Mouse (Mus musculus) forebrain, postnatal 0 days (tissue): ENCODE data around the gene Tnik. TPM values are rescaled to one million over a fixed set of nuclear protein-coding genes. Genes with fewer than 3 reads are reported as not detected.

Experiments
- ATAC-seq: fragments of 200-750 bp; cut with Nextera tagmentation; 2 replicates; pipeline ENCODE4 v1.8.0; 2017; ENCODE audit warnings: mild to moderate bottlenecking, moderate library complexity
- DNase-seq: peaks from one replicate; pipeline ENCODE4 v3.0.0-alpha.2; 2015
- H3K27ac ChIP-seq: fragments of 300-500 bp; sonication (generic); 2 replicates; pipeline ENCODE4 v1.5.1; 2014; ENCODE audit warnings: low read depth, mild to moderate bottlenecking, antibody characterized with exemption, low read length, moderate library complexity, mixed read lengths
- H3K27me3 ChIP-seq: fragments of 300-500 bp; sonication (generic); 2 replicates; pipeline ENCODE4 v1.6.1; 2014; ENCODE audit warnings: mild to moderate bottlenecking, low read length, mixed read lengths; ENCODE audit not compliant: insufficient read depth
- H3K36me3 ChIP-seq: fragments of 300-500 bp; sonication (generic); 2 replicates; pipeline ENCODE4 v1.6.1; 2014; ENCODE audit warnings: mild to moderate bottlenecking, moderate library complexity; ENCODE audit not compliant: insufficient read depth
- H3K4me1 ChIP-seq: fragments of 300-500 bp; sonication (generic); 2 replicates; pipeline ENCODE4 v1.6.1; 2014; ENCODE audit warnings: antibody characterized with exemption; ENCODE audit not compliant: insufficient read depth
- H3K4me2 ChIP-seq: fragments of 300-500 bp; sonication (generic); 2 replicates; pipeline ENCODE4 v1.6.1; 2014; ENCODE audit warnings: low read depth, mild to moderate bottlenecking, moderate library complexity
- H3K4me3 ChIP-seq: fragments of 300-500 bp; sonication (generic); 2 replicates; pipeline ENCODE4 v1.5.1; 2014; ENCODE audit warnings: low read depth, low read length, mixed read lengths
- H3K9ac ChIP-seq: fragments of 300-500 bp; sonication (generic); 2 replicates; pipeline ENCODE4 v1.6.1; 2014; ENCODE audit warnings: mild to moderate bottlenecking
- H3K9me3 ChIP-seq: fragments of 300-500 bp; sonication (generic); 2 replicates; pipeline ENCODE4 v1.6.1; 2016; ENCODE audit warnings: low read length
- CTCF ChIP-seq: sonication (generic); IDR thresholded peaks from 2 replicates; pipeline ENCODE4 v1.5.1; 2016; ENCODE audit warnings: antibody characterized with exemption, control low read depth, low read depth
- WGBS: fragments of 180-500 bp; shearing (Covaris S2); extraction: QIAGEN DNeasy Blood & Tissue Kit; methylation state at CpG from one replicate; pipeline ENCODE4 v1.1.7; 2014; 5-methylcytosine and 5-hydroxymethylcytosine counted together
- polyA plus RNA-seq: library from polyadenylated mRNA; unstranded; fragments of >200 nt; fragmentation: Nextera tagmentation; extraction: Ambion mirVana; gene quantifications from 2 replicates; pipeline ENCODE4 v1.2.1, GENCODE M21; 2015
- total RNA-seq: library from RNA; depleted of rRNA; stranded (reverse); fragments of >200 nt; gene quantifications from 2 replicates; pipeline ENCODE4 v1.2.3, GENCODE M21; 2014

Tnik gene
- total and polyA plus RNA-seq, 2 experiments from 2014 or later, result 43.0 to 125 TPM

DNA sequence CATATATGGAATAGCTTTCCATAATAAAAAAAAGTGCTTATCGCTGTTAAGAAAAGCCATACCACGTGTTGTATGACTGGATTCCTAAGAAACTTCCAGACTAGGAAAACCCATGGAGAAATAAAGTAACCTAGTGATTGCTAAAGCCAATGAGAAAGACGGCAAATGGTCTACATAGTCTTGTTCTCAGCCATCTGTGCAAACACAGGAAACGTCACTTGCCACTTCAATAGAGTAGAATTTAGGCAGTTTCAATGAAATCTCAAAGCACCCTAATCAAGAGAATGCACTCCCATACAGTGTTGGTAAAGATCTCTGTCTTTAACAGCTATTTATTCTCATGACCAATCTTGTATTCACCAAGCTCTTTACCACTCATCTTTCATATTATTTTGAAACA lies 11.7 kb downstream of the Tnik start:
- ATAC-seq, result no peak

DNA sequence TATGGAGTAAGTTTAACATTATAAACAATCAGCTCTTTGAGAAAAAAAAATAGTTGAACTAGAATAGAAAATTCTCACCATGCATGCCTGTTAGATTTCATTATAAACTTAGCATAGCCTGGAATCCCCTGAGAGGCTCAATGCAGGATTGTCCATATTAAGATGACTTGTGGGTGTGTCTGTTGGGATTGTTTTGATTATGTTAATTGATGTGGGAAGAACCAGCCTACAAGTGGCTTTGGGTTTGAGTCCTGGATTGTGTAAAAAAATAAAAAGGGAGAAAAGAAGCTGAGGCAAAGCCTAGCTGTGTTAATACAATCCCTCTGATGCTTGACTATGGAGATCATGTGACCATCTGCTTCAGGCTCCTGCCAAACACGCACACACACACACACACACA lies 26.7 kb downstream of the Tnik start:
- no peak for DNase-seq
- 59% methylated on average over 1 of the region's 1 CpGs for WGBS
- H3K27me3 ChIP-seq, result no peaks in the 10 kb centered on the region
- no peak overlapping the region for H3K9ac ChIP-seq
- no peak for TF ChIP-seq CTCF
- ATAC-seq, result no peak
- H3K4me2 ChIP-seq, result no peak overlapping the region
- no peak overlapping the region for H3K27ac ChIP-seq
- H3K36me3 ChIP-seq, result no peaks in the 10 kb centered on the region
- H3K9me3 ChIP-seq, result no peaks in the 10 kb centered on the region
- H3K4me3 ChIP-seq, result no peak overlapping the region
- H3K4me1 ChIP-seq, result no peaks in the 10 kb centered on the region

More for the DNA sequence above, 11.7 kb downstream of the Tnik start:
- peaks cover 3% of the 10 kb centered on the region; the same call in 1 of the 2 replicates for H3K4me1 ChIP-seq
- 81% methylated on average over 4 of the region's 4 CpGs for WGBS
- no peak overlapping the region for H3K4me3 ChIP-seq
- no peak for DNase-seq
- H3K36me3 ChIP-seq, result no peaks in the 10 kb centered on the region
- no peaks in the 10 kb centered on the region for H3K9me3 ChIP-seq
- no peak overlapping the region for H3K9ac ChIP-seq
- TF ChIP-seq CTCF, result no peak
- no peak overlapping the region for H3K4me2 ChIP-seq
- no peak overlapping the region for H3K27ac ChIP-seq
- no peaks in the 10 kb centered on the region for H3K27me3 ChIP-seq

DNA sequence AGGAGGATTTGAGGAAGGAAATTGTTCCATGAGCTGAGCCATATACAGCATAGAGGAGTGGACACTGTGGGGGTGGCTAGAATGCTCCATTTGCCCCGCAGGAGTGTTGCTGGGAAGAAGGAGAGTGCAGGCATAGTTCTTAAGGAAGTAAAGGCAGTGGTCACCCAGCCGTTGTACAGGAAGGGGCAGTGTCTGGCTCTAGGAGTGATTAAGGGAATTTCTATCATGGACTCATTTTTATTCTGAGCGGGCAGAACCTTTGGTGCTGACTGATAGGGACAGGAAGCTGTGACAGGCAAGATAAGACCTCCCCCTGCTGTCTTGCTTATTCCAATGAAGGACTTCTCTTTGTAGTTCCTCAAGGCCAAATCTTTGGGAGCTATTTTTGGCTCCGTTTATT lies 38.4 kb downstream of the Tnik start:
- DNase-seq, result no peak
- Histone ChIP-seq H3K27me3 (no peaks in the 10 kb centered on the region), H3K4me2 (no peak overlapping the region), H3K4me3 (no peak overlapping the region), H3K4me1 (no peaks in the 10 kb centered on the region), H3K9me3 (no peaks in the 10 kb centered on the region), H3K36me3 (no peaks in the 10 kb centered on the region), H3K9ac (no peak overlapping the region), H3K27ac (no peak overlapping the region)
- no peak for TF ChIP-seq CTCF
- WGBS, result 87% methylated on average over 4 of the region's 4 CpGs
- ATAC-seq, result no peak

DNA sequence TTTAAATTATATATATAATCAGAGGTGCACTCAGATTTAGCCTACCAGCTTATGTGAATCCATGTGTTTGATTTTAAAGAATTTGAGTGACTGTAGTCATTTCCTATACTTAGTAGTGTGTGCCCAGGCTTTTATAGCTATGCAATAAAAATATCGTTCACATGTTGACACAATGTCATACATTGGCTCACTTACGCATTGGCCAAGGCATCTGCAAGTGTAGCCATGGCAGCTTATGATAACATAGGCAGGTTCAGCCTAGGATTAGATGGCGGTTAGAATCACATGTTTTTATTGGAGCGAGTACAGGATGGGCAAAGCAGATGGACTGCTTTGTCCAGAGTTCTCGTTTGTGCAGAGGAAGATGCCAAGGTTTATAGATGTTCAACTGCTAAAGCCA lies 40.9 kb downstream of the Tnik start:
- Histone ChIP-seq H3K4me3 (no peak overlapping the region), H3K27me3 (no peaks in the 10 kb centered on the region), H3K9me3 (no peaks in the 10 kb centered on the region), H3K36me3 (no peaks in the 10 kb centered on the region), H3K9ac (no peak overlapping the region), H3K4me2 (no peak overlapping the region), H3K27ac (no peak overlapping the region), H3K4me1 (no peaks in the 10 kb centered on the region)
- ATAC-seq (peak; percentile 38), DNase-seq (no peak)
- TF ChIP-seq CTCF, result no peak
- 67% methylated on average over 5 of the region's 5 CpGs for WGBS

DNA sequence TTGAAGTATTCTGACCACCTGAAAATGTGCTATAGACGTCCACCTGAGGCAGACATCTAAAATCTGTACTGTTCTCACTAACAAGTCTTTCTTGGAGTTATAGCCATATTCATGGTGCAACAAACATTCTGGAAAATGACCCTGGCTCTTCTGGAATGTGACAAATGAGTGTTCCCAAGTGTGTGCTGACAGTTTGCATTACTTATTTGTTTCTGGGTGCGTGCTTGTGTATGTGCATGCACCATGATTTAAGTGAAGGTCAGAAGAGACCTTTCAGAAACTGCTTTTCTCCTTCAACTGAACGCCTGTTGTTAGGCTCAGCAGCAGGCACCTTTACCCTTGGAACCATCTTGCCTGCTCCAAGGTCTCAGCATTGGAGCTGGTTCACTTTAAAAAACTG lies 43.8 kb downstream of the Tnik start:
- no peak for TF ChIP-seq CTCF
- WGBS, result 92% methylated on average over 3 of the region's 3 CpGs
- ATAC-seq (no peak), DNase-seq (no peak)
- H3K27me3 ChIP-seq, result no peaks in the 10 kb centered on the region
- H3K4me1 ChIP-seq, result no peaks in the 10 kb centered on the region; the same call in 1 of the 2 replicates
- H3K9ac ChIP-seq, result no peak overlapping the region
- H3K4me2 ChIP-seq, result no peak overlapping the region
- H3K36me3 ChIP-seq, result no peaks in the 10 kb centered on the region
- no peak overlapping the region for H3K27ac ChIP-seq
- no peaks in the 10 kb centered on the region for H3K9me3 ChIP-seq
- no peak overlapping the region for H3K4me3 ChIP-seq

DNA sequence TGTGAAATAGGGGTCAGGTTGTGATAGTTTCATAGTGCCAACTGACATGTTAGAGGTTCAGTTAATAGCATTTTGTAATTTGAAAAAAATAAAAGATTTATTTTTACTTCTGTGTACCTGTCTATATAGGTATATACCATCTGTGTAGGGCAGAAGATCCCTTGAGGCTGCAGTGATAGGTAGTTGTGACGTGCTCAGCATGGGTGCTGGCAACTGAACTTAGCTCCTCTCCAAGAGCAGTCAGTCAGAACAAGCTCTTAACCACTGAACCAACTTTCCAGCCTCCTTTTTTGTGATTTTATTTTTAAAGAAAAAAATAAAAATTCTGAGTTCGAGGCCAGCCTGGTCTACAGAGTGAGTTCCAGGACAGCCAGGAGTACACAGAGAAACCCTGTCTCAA lies 51.4 kb downstream of the Tnik start:
- ATAC-seq (no peak), DNase-seq (no peak)
- no peak overlapping the region for H3K27ac ChIP-seq
- TF ChIP-seq CTCF, result no peak
- H3K4me2 ChIP-seq, result no peak overlapping the region
- H3K9ac ChIP-seq, result no peak overlapping the region
- no peaks in the 10 kb centered on the region for H3K36me3 ChIP-seq
- H3K27me3 ChIP-seq, result no peaks in the 10 kb centered on the region
- no peaks in the 10 kb centered on the region; the same call in 1 of the 2 replicates for H3K4me1 ChIP-seq
- WGBS, result 83% methylated on average over 2 of the region's 2 CpGs
- H3K9me3 ChIP-seq, result no peaks in the 10 kb centered on the region
- no peak overlapping the region for H3K4me3 ChIP-seq

DNA sequence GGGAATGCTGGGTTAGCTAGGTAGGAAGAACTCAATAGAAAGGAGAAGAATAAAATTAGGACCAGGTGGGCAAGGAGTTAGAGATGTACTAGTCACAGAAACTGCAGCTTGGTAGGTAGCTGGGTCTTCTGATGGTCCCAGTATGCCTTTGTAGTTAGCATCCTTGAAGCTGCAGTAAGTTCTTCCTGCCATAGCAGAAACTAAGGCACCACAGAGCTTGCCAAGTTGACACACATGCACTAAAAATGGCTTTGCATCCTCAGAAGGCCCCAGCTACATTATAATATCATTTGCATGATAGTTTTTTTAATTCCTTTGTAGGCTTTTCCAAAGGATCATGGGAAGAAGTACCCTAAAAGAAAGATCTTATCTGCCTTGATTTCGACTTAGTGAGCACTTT lies 54.3 kb downstream of the Tnik start:
- no peaks in the 10 kb centered on the region for H3K9me3 ChIP-seq
- DNase-seq (peak; percentile 55), ATAC-seq (peak; percentile 51)
- no peaks in the 10 kb centered on the region for H3K4me1 ChIP-seq
- WGBS, result 69% methylated on average over 1 of the region's 1 CpGs
- no peak overlapping the region for H3K4me2 ChIP-seq
- H3K36me3 ChIP-seq, result peaks cover 4% of the 10 kb centered on the region; the same call in 1 of the 2 replicates
- H3K9ac ChIP-seq, result no peak overlapping the region
- no peak overlapping the region for H3K4me3 ChIP-seq
- no peaks in the 10 kb centered on the region for H3K27me3 ChIP-seq
- no peak for TF ChIP-seq CTCF
- 0 out of 2 replicates have a peak overlapping the region, but pooled peaks have one; percentile 35 for H3K27ac ChIP-seq

DNA sequence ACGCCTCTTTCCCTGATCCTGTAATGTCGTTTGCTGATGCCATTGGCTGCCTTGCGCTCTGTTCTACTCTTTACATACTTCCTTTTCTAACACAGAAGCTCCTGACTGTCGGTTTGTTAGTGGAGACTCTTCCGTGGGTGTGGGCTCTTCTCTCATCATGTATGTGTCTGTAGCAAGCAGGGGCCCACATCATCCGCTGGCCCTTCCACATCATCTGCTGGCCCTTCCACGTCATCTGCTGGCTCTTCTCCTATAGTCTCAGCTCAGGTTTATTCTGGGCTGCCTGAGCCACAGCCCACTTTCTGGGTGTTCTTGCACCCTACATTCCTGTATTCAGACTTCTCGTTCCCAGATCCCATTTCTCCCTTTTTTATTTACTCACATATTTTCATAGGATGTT lies 58.6 kb downstream of the Tnik start:
- Histone ChIP-seq H3K36me3 (peaks cover 4% of the 10 kb centered on the region; the same call in 1 of the 2 replicates), H3K4me2 (no peak overlapping the region), H3K4me3 (no peak overlapping the region), H3K27me3 (no peaks in the 10 kb centered on the region), H3K9ac (no peak overlapping the region), H3K27ac (no peak overlapping the region), H3K9me3 (no peaks in the 10 kb centered on the region), H3K4me1 (no peaks in the 10 kb centered on the region)
- ATAC-seq (no peak), DNase-seq (no peak)
- WGBS, result 92% methylated on average over 8 of the region's 8 CpGs
- no peak for TF ChIP-seq CTCF
